Mouse (Mus musculus): ENCODE measurements around the gene Trappc4.
A peak's percentile ranks its signal among the peaks of the same experiment; 100 is the strongest.

GRCm38 (mm10) chr9:44396684-44397411, 10.6 kb downstream of the Trappc4 start, which contains the start of gene Slc37a4:
- no peak for TF ChIP-seq CTCF (IDR thresholded peaks at IDR 0.05; ENCODE audit: borderline replicate concordance, insufficient read depth, low read length)
- peak; percentile 90 for TF ChIP-seq POLR2A (IDR thresholded peaks at IDR 0.05; ENCODE audit: low read depth, low read length)
